18 mouse cellular contexts compared by ENCODE assay signal in genomic region chr12:105003158-105003557, GRCm38 (mm10). TPM values are rescaled to one million over a fixed set of nuclear protein-coding genes. Genes with fewer than 3 reads are reported as not detected.
DNase-seq lines count a peak whose midpoint lies in the region; ATAC-seq and TF ChIP-seq lines count a peak whose summit lies in the region.
"Had no signal": no experiment of that assay in that cellular context is flagged by ENCODE, and none has a peak within 500 bp of the region (broad histone marks: within the 10 kb centered on the region; RNA-seq: fewer than 3 reads in every experiment).

No protein-coding gene starts in this region.

- no peak overlapping the region for H3K4me3 ChIP-seq in forebrain, embryonic 10.5 days
- no peak overlapping the region for H3K4me3 ChIP-seq in forebrain, embryonic 12.5 days (replicated peaks)
- no peak overlapping the region for H3K4me3 ChIP-seq in thymus, adult 2 months (ENCODE audit: control insufficient read depth, insufficient read depth, low read length)
- H3K4me3 ChIP-seq in liver, embryonic 13.5 days (replicated peaks) = no peak overlapping the region
- H3K4me3 ChIP-seq: kidney, embryonic 15.5 days; neural tube, embryonic 13.5 days had no signal

- intact Hi-C loops in heart, postnatal 25 days (cut with DNase I) = no loop called here

- peak overlapping the region; percentile 56; the same call in 1 of the 2 replicates for H3K27ac ChIP-seq in forebrain, embryonic 10.5 days
- no peak overlapping the region for H3K27ac ChIP-seq in forebrain, embryonic 12.5 days
- 0 out of 2 replicates have a peak overlapping the region, but pooled peaks have one; percentile 12 for H3K27ac ChIP-seq in thymus, adult 2 months (ENCODE audit: control insufficient read depth, insufficient read depth, low read length)
- H3K27ac ChIP-seq in liver, embryonic 13.5 days = peak overlapping the region; percentile 32; the same call in 1 of the 2 replicates
- H3K27ac ChIP-seq: kidney, embryonic 15.5 days; neural tube, embryonic 13.5 days had no signal

- H3K27me3 ChIP-seq in forebrain, embryonic 10.5 days (ENCODE audit: poor library complexity, severe bottlenecking) = peaks cover 43% of the 10 kb centered on the region
- H3K27me3 ChIP-seq in forebrain, embryonic 12.5 days = peaks cover 23% of the 10 kb centered on the region
- H3K27me3 ChIP-seq in thymus, adult 2 months (ENCODE audit: control insufficient read depth, insufficient read depth, low read length) = no peaks in the 10 kb centered on the region
- no peaks in the 10 kb centered on the region for H3K27me3 ChIP-seq in liver, embryonic 13.5 days

- H3K9ac ChIP-seq in forebrain, embryonic 12.5 days = no peak overlapping the region
- H3K9ac ChIP-seq in liver, embryonic 13.5 days = peak overlapping the region; percentile 51; the same call in 1 of the 2 replicates
- H3K9ac ChIP-seq: kidney, embryonic 15.5 days; neural tube, embryonic 13.5 days had no signal

- DNase-seq in forebrain, embryonic 10.5 days (ENCODE audit: extremely low spot score, low spot score) = no peak
- no peak for DNase-seq in thymus, adult 2 months
- no peak for DNase-seq in thymus, postnatal 25 days
- no peak for DNase-seq in liver, embryonic 13.5 days
- no peak for DNase-seq in heart, postnatal 25 days (ENCODE audit: low spot score)
- no peak for DNase-seq in right cerebral cortex, postnatal 14 days
- DNase-seq: gastrocnemius, postnatal 10 days; heart, postnatal 10 days; layer of hippocampus, postnatal 36 days; thymus, postnatal 36 days had no signal

- H3K36me3 ChIP-seq in forebrain, embryonic 10.5 days (replicated peaks) = no peaks in the 10 kb centered on the region
- H3K36me3 ChIP-seq in forebrain, embryonic 12.5 days (replicated peaks) = no peaks in the 10 kb centered on the region
- no peaks in the 10 kb centered on the region for H3K36me3 ChIP-seq in thymus, adult 2 months (ENCODE audit: control insufficient read depth, insufficient read depth, low read length)
- no peaks in the 10 kb centered on the region for H3K36me3 ChIP-seq in liver, embryonic 13.5 days
- H3K36me3 ChIP-seq: kidney, embryonic 15.5 days; neural tube, embryonic 13.5 days had no signal

- no peak overlapping the region for H3K4me2 ChIP-seq in forebrain, embryonic 12.5 days
- peak overlapping the region; percentile 32 for H3K4me2 ChIP-seq in liver, embryonic 13.5 days
- H3K4me2 ChIP-seq: kidney, embryonic 15.5 days; neural tube, embryonic 13.5 days had no signal

- ATAC-seq in forebrain, embryonic 12.5 days (ENCODE audit: low FRiP score) = no peak
- ATAC-seq in liver, embryonic 13.5 days (ENCODE audit: low read depth) = no peak
- ATAC-seq in CD4-positive, CD25-positive, alpha-beta regulatory T cell, adult 4 months = no peak
- ATAC-seq: forebrain, embryonic 16.5 days; lung, postnatal 0 days had no signal

- 61% methylated on average over 9 of the region's 9 CpGs for WGBS in forebrain, embryonic 10.5 days
- 49% methylated on average over 9 of the region's 9 CpGs for WGBS in forebrain, embryonic 12.5 days
- WGBS in thymus, adult 2 months = 53% methylated on average over 9 of the region's 9 CpGs
- 52% methylated on average over 9 of the region's 9 CpGs for WGBS in liver, embryonic 13.5 days (ENCODE audit: insufficient replicate concordance)

- peaks cover 31% of the 10 kb centered on the region for H3K4me1 ChIP-seq in forebrain, embryonic 10.5 days
- peaks cover 11% of the 10 kb centered on the region for H3K4me1 ChIP-seq in forebrain, embryonic 12.5 days
- H3K4me1 ChIP-seq in thymus, adult 2 months (replicated peaks; ENCODE audit: control insufficient read depth, insufficient read depth, low read length) = peaks cover 87% of the 10 kb centered on the region
- H3K4me1 ChIP-seq in liver, embryonic 13.5 days (replicated peaks) = peaks cover 98% of the 10 kb centered on the region

- no peak for TF ChIP-seq CTCF in thymus, adult 2 months (IDR thresholded peaks at IDR 0.05; ENCODE audit: borderline replicate concordance, control insufficient read depth, extremely low read depth, insufficient read depth, low read length, poor library complexity)

- TF ChIP-seq POLR2A in thymus, adult 2 months (IDR thresholded peaks at IDR 0.05; ENCODE audit: control insufficient read depth, extremely low read depth, insufficient read depth, low read length, poor library complexity) = no peak

- H3K9me3 ChIP-seq in forebrain, embryonic 10.5 days = no peaks in the 10 kb centered on the region
- H3K9me3 ChIP-seq in forebrain, embryonic 12.5 days = no peaks in the 10 kb centered on the region
- no peaks in the 10 kb centered on the region for H3K9me3 ChIP-seq in liver, embryonic 13.5 days (replicated peaks)
- H3K9me3 ChIP-seq: G1E; kidney, embryonic 15.5 days; megakaryocyte, embryonic 14.5 days; neural tube, embryonic 13.5 days had no signal

RNA-seq across cellular contexts. Expression of gene Syne3, which starts 6.5 kb away (rescaled TPM):
- polyA plus RNA-seq in forebrain, embryonic 10.5 days (2016; fragmentation: Nextera tagmentation; extraction: Ambion mirVana) = 0.10 and 0.27 TPM in 2 replicates
- polyA plus RNA-seq in forebrain, embryonic 12.5 days (2016; fragmentation: Nextera tagmentation; extraction: Ambion mirVana) = 0.13 and 0.14 TPM in 2 replicates
- 16.4 and 20.1 TPM in 2 replicates for polyA plus RNA-seq in thymus, adult 2 months (2012; rRNA removed)
- 2.0 TPM in 2 replicates for polyA plus RNA-seq in liver, embryonic 13.5 days (2015; fragmentation: Nextera tagmentation; extraction: Ambion mirVana)
- total RNA-seq in heart, postnatal 25 days (2021) = 1 to 10 TPM; 6.2 to 7.1 TPM
- polyA plus RNA-seq in CD4-positive, CD25-positive, alpha-beta regulatory T cell, adult 4 months (2017; shearing (Covaris generic)) = 1 to 10 TPM; 1.6 to 5.5 TPM

RNA-seq across cellular contexts. Expression of gene Glrx5, which starts 29.3 kb away (rescaled TPM):
- 234 and 235 TPM in 2 replicates for polyA plus RNA-seq in forebrain, embryonic 10.5 days (2016; fragmentation: Nextera tagmentation; extraction: Ambion mirVana)
- polyA plus RNA-seq in forebrain, embryonic 12.5 days (2016; fragmentation: Nextera tagmentation; extraction: Ambion mirVana) = 158 and 173 TPM in 2 replicates
- polyA plus RNA-seq in thymus, adult 2 months (2012; rRNA removed) = 66.6 and 68.4 TPM in 2 replicates
- polyA plus RNA-seq in liver, embryonic 13.5 days (2015; fragmentation: Nextera tagmentation; extraction: Ambion mirVana) = 591 and 653 TPM in 2 replicates
- total RNA-seq in heart, postnatal 25 days (2021) = 10 to 100 TPM; 95.9 to 99.0 TPM
- 1 to 10 TPM; 3.3 to 8.5 TPM for polyA plus RNA-seq in CD4-positive, CD25-positive, alpha-beta regulatory T cell, adult 4 months (2017; shearing (Covaris generic))
